Mouse (Mus musculus) kidney, embryonic 14.5 days (tissue): ENCODE measurements around the gene Brk1. TPM values are rescaled to one million over a fixed set of nuclear protein-coding genes. Genes with fewer than 3 reads are reported as not detected.
A peak's percentile ranks its signal among the peaks of the same experiment; 100 is the strongest.

ENCODE experiments used
- ATAC-seq: fragments of 200-750 bp; cut with Nextera tagmentation; 2 replicates; pipeline ENCODE4 v1.8.0; 2017; ENCODE audit warnings: moderate number of reproducible peaks, mild to moderate bottlenecking, moderate TSS enrichment, moderate library complexity; ENCODE audit not compliant: low FRiP score, low TSS enrichment
- H3K27ac ChIP-seq: fragments of 300-500 bp; sonication (generic); 2 replicates; pipeline ENCODE4 v1.5.1; 2014; ENCODE audit warnings: low read depth, mild to moderate bottlenecking, low read length, moderate library complexity, mixed read lengths
- H3K27me3 ChIP-seq: fragments of 300-500 bp; sonication (generic); 2 replicates; pipeline ENCODE4 v1.6.1; 2014; ENCODE audit warnings: mild to moderate bottlenecking, low read length; ENCODE audit not compliant: control insufficient read depth, insufficient read depth
- H3K36me3 ChIP-seq: fragments of 300-500 bp; sonication (generic); 2 replicates; pipeline ENCODE4 v1.6.1; 2014; ENCODE audit warnings: low read length, mixed read lengths; ENCODE audit not compliant: control insufficient read depth, insufficient read depth
- H3K4me1 ChIP-seq: fragments of 300-500 bp; sonication (generic); 2 replicates; pipeline ENCODE4 v1.6.1; 2014; ENCODE audit warnings: low read length, mixed read lengths; ENCODE audit not compliant: control insufficient read depth, insufficient read depth
- H3K4me2 ChIP-seq: fragments of 300-500 bp; sonication (generic); replicated peaks from 2 replicates; pipeline ENCODE4 v1.6.1; 2014; ENCODE audit warnings: low read depth, mild to moderate bottlenecking, low read length
- H3K4me3 ChIP-seq: fragments of 300-500 bp; sonication (generic); 2 replicates; pipeline ENCODE4 v1.5.1; 2014; ENCODE audit warnings: mild to moderate bottlenecking, low read length
- H3K9ac ChIP-seq: fragments of 300-500 bp; sonication (generic); 2 replicates; pipeline ENCODE4 v1.6.1; 2014; ENCODE audit warnings: low read depth, mild to moderate bottlenecking, low read length, moderate library complexity
- H3K9me3 ChIP-seq: fragments of 300-500 bp; sonication (generic); 2 replicates; pipeline ENCODE4 v1.6.1; 2016; ENCODE audit warnings: low read length; ENCODE audit not compliant: control insufficient read depth
- WGBS: fragments of 180-500 bp; shearing (Covaris S2); extraction: QIAGEN DNeasy Blood & Tissue Kit; methylation state at CpG from one replicate; pipeline ENCODE4 v1.1.7; 2014; 5-methylcytosine and 5-hydroxymethylcytosine counted together
- polyA plus RNA-seq: library from polyadenylated mRNA; unstranded; fragments of >200 nt; fragmentation: Nextera tagmentation; extraction: Ambion mirVana; gene quantifications from 2 replicates; pipeline ENCODE4 v1.2.1, GENCODE M21; 2014

Brk1 gene
- polyA plus RNA-seq, 1 experiment from 2014 or later = 233 TPM

- H3K4me1 ChIP-seq = 0 out of 2 replicates have a peak, but pooled peaks cover 3% of the 10 kb centered on the region
- H3K4me2 ChIP-seq = no peak overlapping the region
- H3K9ac ChIP-seq = no peak overlapping the region
- H3K9me3 ChIP-seq = no peaks in the 10 kb centered on the region
- no peak for ATAC-seq
- 95% methylated on average over 7 of the region's 7 CpGs for WGBS
- H3K27ac ChIP-seq = no peak overlapping the region
- no peak overlapping the region for H3K4me3 ChIP-seq
- no peaks in the 10 kb centered on the region for H3K27me3 ChIP-seq
- no peaks in the 10 kb centered on the region for H3K36me3 ChIP-seq
These were observed 49.0 kb downstream of the Brk1 start for GRCm38 (mm10) chr6:113653551-113653950.

- Histone ChIP-seq H3K36me3 (no peaks in the 10 kb centered on the region), H3K27me3 (no peaks in the 10 kb centered on the region), H3K4me3 (no peak overlapping the region), H3K9me3 (no peaks in the 10 kb centered on the region), H3K4me1 (0 out of 2 replicates have a peak, but pooled peaks cover 4% of the 10 kb centered on the region), H3K27ac (no peak overlapping the region), H3K4me2 (no peak overlapping the region), H3K9ac (no peak overlapping the region)
- 70% methylated on average over 8 of the region's 8 CpGs for WGBS
- no peak for ATAC-seq
These were observed 49.5 kb downstream of the Brk1 start for GRCm38 (mm10) chr6:113654102-113654501.

GRCm38 (mm10) chr6:113654753-113655397, 50.3 kb downstream of the Brk1 start:
- H3K9me3 ChIP-seq = no peaks in the 10 kb centered on the region
- WGBS = 44% methylated on average over 16 of the region's 16 CpGs
- no peaks in the 10 kb centered on the region for H3K27me3 ChIP-seq
- H3K36me3 ChIP-seq = no peaks in the 10 kb centered on the region
- no peak overlapping the region for H3K4me3 ChIP-seq
- H3K9ac ChIP-seq = no peak overlapping the region
- H3K27ac ChIP-seq = no peak overlapping the region
- H3K4me2 ChIP-seq = no peak overlapping the region
- H3K4me1 ChIP-seq = 0 out of 2 replicates have a peak, but pooled peaks cover 4% of the 10 kb centered on the region
- ATAC-seq = no peak

- no peaks in the 10 kb centered on the region for H3K36me3 ChIP-seq
- H3K4me2 ChIP-seq = no peak overlapping the region
- no peak overlapping the region for H3K9ac ChIP-seq
- no peaks in the 10 kb centered on the region for H3K27me3 ChIP-seq
- no peak overlapping the region for H3K27ac ChIP-seq
- no peak for ATAC-seq
- 88% methylated on average over 3 of the region's 3 CpGs for WGBS
- H3K4me1 ChIP-seq = peaks cover 7% of the 10 kb centered on the region; the same call in 1 of the 2 replicates
- no peaks in the 10 kb centered on the region for H3K9me3 ChIP-seq
- H3K4me3 ChIP-seq = no peak overlapping the region
These were observed 50.9 kb downstream of the Brk1 start for GRCm38 (mm10) chr6:113655475-113655874.

GRCm38 (mm10) chr6:113656847-113657246, 52.3 kb downstream of the Brk1 start:
- Histone ChIP-seq H3K4me2 (no peak overlapping the region), H3K9ac (no peak overlapping the region), H3K4me1 (peaks cover 19% of the 10 kb centered on the region), H3K27me3 (no peaks in the 10 kb centered on the region), H3K4me3 (no peak overlapping the region), H3K9me3 (no peaks in the 10 kb centered on the region), H3K27ac (no peak overlapping the region), H3K36me3 (no peaks in the 10 kb centered on the region)
- ATAC-seq = no peak
- WGBS = 69% methylated on average over 6 of the region's 6 CpGs

GRCm38 (mm10) chr6:113658226-113658625, 53.7 kb downstream of the Brk1 start:
- Histone ChIP-seq H3K9me3 (no peaks in the 10 kb centered on the region), H3K4me2 (no peak overlapping the region), H3K27me3 (no peaks in the 10 kb centered on the region), H3K4me1 (peaks cover 22% of the 10 kb centered on the region), H3K36me3 (no peaks in the 10 kb centered on the region), H3K27ac (no peak overlapping the region), H3K4me3 (no peak overlapping the region), H3K9ac (no peak overlapping the region)
- ATAC-seq = no peak
- WGBS = 65% methylated on average over 3 of the region's 3 CpGs

- H3K36me3 ChIP-seq = no peaks in the 10 kb centered on the region
- no peaks in the 10 kb centered on the region for H3K9me3 ChIP-seq
- 55% methylated on average over 8 of the region's 8 CpGs for WGBS
- ATAC-seq = no peak; the same call in 1 of the 2 replicates
- H3K4me3 ChIP-seq = no peak overlapping the region
- H3K27ac ChIP-seq = peak overlapping the region; percentile 12; the same call in 1 of the 2 replicates
- peaks cover 22% of the 10 kb centered on the region for H3K4me1 ChIP-seq
- H3K4me2 ChIP-seq = no peak overlapping the region
- no peaks in the 10 kb centered on the region for H3K27me3 ChIP-seq
- H3K9ac ChIP-seq = no peak overlapping the region
These were observed 55.3 kb downstream of the Brk1 start for GRCm38 (mm10) chr6:113659648-113660491.

GRCm38 (mm10) chr6:113660492-113661352, 56.1 kb downstream of the Brk1 start:
- Histone ChIP-seq H3K36me3 (no peaks in the 10 kb centered on the region), H3K9ac (no peak overlapping the region), H3K27me3 (no peaks in the 10 kb centered on the region), H3K4me3 (no peak overlapping the region), H3K9me3 (no peaks in the 10 kb centered on the region), H3K4me1 (peaks cover 22% of the 10 kb centered on the region), H3K27ac (peak overlapping the region; percentile 51; the same call in 1 of the 2 replicates), H3K4me2 (peak overlapping the region; percentile 10; the same call in 1 of the 2 replicates)
- WGBS = 63% methylated on average over 14 of the region's 14 CpGs
- peak; percentile 37; the same call in 1 of the 2 replicates for ATAC-seq
